Mouse (Mus musculus) heart, embryonic 15.5 days (tissue): ENCODE measurements around the gene Traf1. TPM values are rescaled to one million over a fixed set of nuclear protein-coding genes. Genes with fewer than 3 reads are reported as not detected.

Source experiments
- ATAC-seq: fragments of 200-750 bp; cut with Nextera tagmentation; replicated peaks from 2 replicates; pipeline ENCODE4 v1.8.0; 2017; ENCODE audit warnings: low read depth, moderate TSS enrichment; ENCODE audit not compliant: insufficient number of reproducible peaks, insufficient read depth, low FRiP score
- H3K27ac ChIP-seq: fragments of 300-500 bp; sonication (generic); 2 replicates; pipeline ENCODE4 v1.5.1; 2015; ENCODE audit warnings: mild to moderate bottlenecking, inconsistent platforms
- H3K27me3 ChIP-seq: fragments of 300-500 bp; sonication (generic); 2 replicates; pipeline ENCODE4 v1.6.1; 2015; ENCODE audit warnings: inconsistent platforms
- H3K36me3 ChIP-seq: fragments of 300-500 bp; sonication (generic); 2 replicates; pipeline ENCODE4 v1.6.1; 2015; ENCODE audit warnings: mild to moderate bottlenecking, inconsistent platforms
- H3K4me1 ChIP-seq: fragments of 300-500 bp; sonication (generic); replicated peaks from 2 replicates; pipeline ENCODE4 v1.6.1; 2015; ENCODE audit warnings: inconsistent platforms
- H3K4me2 ChIP-seq: fragments of 300-500 bp; sonication (generic); 2 replicates; pipeline ENCODE4 v1.6.1; 2015; ENCODE audit warnings: inconsistent platforms, mild to moderate bottlenecking, moderate library complexity
- H3K4me3 ChIP-seq: fragments of 300-500 bp; sonication (generic); 2 replicates; pipeline ENCODE4 v1.5.1; 2015; ENCODE audit warnings: mild to moderate bottlenecking, inconsistent platforms
- H3K9ac ChIP-seq: fragments of 300-500 bp; sonication (generic); 2 replicates; pipeline ENCODE4 v1.6.1; 2015; ENCODE audit warnings: mild to moderate bottlenecking, inconsistent platforms
- H3K9me3 ChIP-seq: fragments of 300-500 bp; sonication (generic); replicated peaks from 2 replicates; pipeline ENCODE4 v1.6.1; 2016; ENCODE audit warnings: inconsistent platforms
- WGBS: fragments of 180-500 bp; shearing (Covaris S2); methylation state at CpG from one replicate; pipeline ENCODE4 v1.1.7; 2015; ENCODE audit warnings: mixed read lengths; 5-methylcytosine and 5-hydroxymethylcytosine counted together
- polyA plus RNA-seq: library from polyadenylated mRNA; unstranded; fragments of >200 nt; fragmentation: Nextera tagmentation; extraction: Ambion mirVana; gene quantifications from 2 replicates; pipeline ENCODE4 v1.2.1, GENCODE M21; 2015

Gene Traf1
- polyA plus RNA-seq, 1 experiment from 2014 or later, result 1.4 TPM

- 79% methylated on average over 17 of the region's 17 CpGs for WGBS
Measured at GRCm38 (mm10) chr2:34896821-34897460, 64.6 kb downstream of the Traf1 start.

GRCm38 (mm10) chr2:34895503-34896113, 66.0 kb downstream of the Traf1 start:
- Histone ChIP-seq H3K4me2 (no peak overlapping the region), H3K27me3 (no peaks in the 10 kb centered on the region), H3K27ac (no peak overlapping the region), H3K36me3 (no peaks in the 10 kb centered on the region), H3K4me3 (no peak overlapping the region), H3K9me3 (no peaks in the 10 kb centered on the region), H3K9ac (no peak overlapping the region), H3K4me1 (no peaks in the 10 kb centered on the region)
- 72% methylated on average over 19 of the region's 19 CpGs for whole genome bisulfite sequencing
- no peak for ATAC-seq

More at GRCm38 (mm10) chr2:34896821-34897460, 64.6 kb downstream of the Traf1 start:
- no peaks in the 10 kb centered on the region for H3K4me1 ChIP-seq
- ATAC-seq, result no peak
- H3K27ac ChIP-seq, result no peak overlapping the region
- no peak overlapping the region for H3K4me2 ChIP-seq
- H3K9me3 ChIP-seq, result no peaks in the 10 kb centered on the region
- no peaks in the 10 kb centered on the region for H3K27me3 ChIP-seq
- no peak overlapping the region for H3K4me3 ChIP-seq
- H3K9ac ChIP-seq, result no peak overlapping the region
- 0 out of 2 replicates have a peak, but pooled peaks cover under 1% of the 10 kb centered on the region for H3K36me3 ChIP-seq

- ATAC-seq, result no peak
- Histone ChIP-seq H3K9ac (no peak overlapping the region), H3K9me3 (no peaks in the 10 kb centered on the region), H3K27me3 (no peaks in the 10 kb centered on the region), H3K36me3 (no peaks in the 10 kb centered on the region), H3K27ac (no peak overlapping the region), H3K4me2 (no peak overlapping the region), H3K4me3 (no peak overlapping the region), H3K4me1 (no peaks in the 10 kb centered on the region)
- WGBS, result 58% methylated on average over 5 of the region's 5 CpGs
Measured at GRCm38 (mm10) chr2:34893950-34894349, 67.6 kb downstream of the Traf1 start.

Other genes starting within 250 kb of the Traf1 start
- gene Gapvd1, start 206.5 kb downstream of the Traf1 start, polyA plus RNA-seq, result 60.7 and 66.0 TPM in 2 replicates
- 633 and 641 TPM in 2 replicates for gene Hspa5, start 189.8 kb downstream of the Traf1 start, polyA plus RNA-seq
- gene Rabepk, start 161.9 kb downstream of the Traf1 start, polyA plus RNA-seq, result 22.2 and 24.3 TPM in 2 replicates
- 57.5 and 65.2 TPM in 2 replicates for gene Fbxw2, start 135.5 kb downstream of the Traf1 start, polyA plus RNA-seq
- not detected in 2 replicates for gene Gm34653, start 128.8 kb downstream of the Traf1 start, polyA plus RNA-seq
- 0.14 and 0.16 TPM in 2 replicates for gene Cutal, start 87.4 kb downstream of the Traf1 start, polyA plus RNA-seq
- gene Psmd5, start 86.8 kb downstream of the Traf1 start, polyA plus RNA-seq, result 45.4 and 52.0 TPM in 2 replicates
- gene Phf19, start 47.7 kb downstream of the Traf1 start, polyA plus RNA-seq, result 1.9 and 3.3 TPM in 2 replicates
- 0.06 and 0.30 TPM in 2 replicates for gene Hc, start 99.7 kb upstream of the Traf1 start, polyA plus RNA-seq
- gene AI182371, start 139.8 kb upstream of the Traf1 start, polyA plus RNA-seq, result 0.19 and 0.58 TPM in 2 replicates
- 14.4 and 18.0 TPM in 2 replicates for gene Cntrl, start 147.7 kb upstream of the Traf1 start, polyA plus RNA-seq
- 238 and 318 TPM in 2 replicates for gene Rab14, start 239.3 kb upstream of the Traf1 start, polyA plus RNA-seq